In the genomic region with DNA sequence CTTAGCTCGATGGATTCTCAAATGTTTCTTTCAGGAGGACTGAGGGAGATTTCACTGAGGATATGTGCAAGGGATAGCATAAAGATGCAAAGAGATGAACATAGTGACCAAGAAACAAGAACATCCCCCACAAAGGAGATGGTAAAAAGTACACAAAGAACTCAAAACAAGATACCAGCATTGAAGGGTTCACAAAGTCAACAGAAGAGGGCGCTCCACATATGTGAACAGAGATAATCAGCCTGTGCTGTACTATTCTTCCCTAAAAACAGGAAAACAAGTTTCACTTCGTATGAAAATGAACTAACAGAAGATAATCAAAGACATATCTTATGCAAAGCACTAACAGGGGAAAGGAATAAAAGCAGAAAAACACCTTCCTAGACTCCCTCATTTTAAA, we compare ENCODE assay signal across 10 mouse cellular contexts. TPM values are rescaled to one million over a fixed set of nuclear protein-coding genes. Genes with fewer than 3 reads are reported as not detected.
DNase-seq lines count a peak whose midpoint lies in the region; ATAC-seq and TF ChIP-seq lines count a peak whose summit lies in the region.
"Had no signal": no experiment of that assay in that cellular context is flagged by ENCODE, and none has a peak within 500 bp of the region (broad histone marks: within the 10 kb centered on the region; RNA-seq: fewer than 3 reads in every experiment).

No protein-coding gene starts in this region.

- no peaks in the 10 kb centered on the region for H3K9me3 ChIP-seq in heart, postnatal 0 days (replicated peaks; ENCODE audit: control insufficient read depth, low read length)
- no peaks in the 10 kb centered on the region for H3K9me3 ChIP-seq in heart, embryonic 11.5 days (replicated peaks; ENCODE audit: control insufficient read depth, low read length)
- H3K9me3 ChIP-seq in liver, postnatal 0 days (ENCODE audit: low read length), result no peaks in the 10 kb centered on the region

- 19% methylated on average over 3 of the region's 3 CpGs for WGBS in heart, postnatal 0 days
- WGBS in heart, embryonic 11.5 days (ENCODE audit: insufficient replicate concordance), result 16% methylated on average over 3 of the region's 3 CpGs
- WGBS in liver, postnatal 0 days (ENCODE audit: insufficient replicate concordance), result 35% methylated on average over 3 of the region's 3 CpGs
- WGBS in thymus, adult 2 months, result 25% methylated on average over 3 of the region's 3 CpGs

- no peak for TF ChIP-seq EP300 in heart, postnatal 0 days (IDR thresholded peaks at IDR 0.05; ENCODE audit: low read depth)
- no peak for TF ChIP-seq EP300 in liver, postnatal 0 days (IDR thresholded peaks at IDR 0.05; ENCODE audit: low read depth)

- no peaks in the 10 kb centered on the region; the same call in 1 of the 2 replicates for H3K27me3 ChIP-seq in heart, postnatal 0 days (ENCODE audit: control insufficient read depth, insufficient read depth, low read length)
- no peaks in the 10 kb centered on the region; the same call in 1 of the 2 replicates for H3K27me3 ChIP-seq in heart, embryonic 11.5 days (ENCODE audit: control insufficient read depth, insufficient read depth, low read length)
- H3K27me3 ChIP-seq in liver, postnatal 0 days (ENCODE audit: insufficient read depth, low read length), result no peaks in the 10 kb centered on the region
- no peaks in the 10 kb centered on the region for H3K27me3 ChIP-seq in thymus, adult 2 months (ENCODE audit: control insufficient read depth, insufficient read depth, low read length)

- H3K4me2 ChIP-seq in heart, postnatal 0 days (ENCODE audit: low read depth, low read length), result no peak overlapping the region
- no peak overlapping the region for H3K4me2 ChIP-seq in heart, embryonic 11.5 days
- no peak overlapping the region for H3K4me2 ChIP-seq in liver, postnatal 0 days (ENCODE audit: low read depth, low read length)

- H3K4me1 ChIP-seq in heart, postnatal 0 days (ENCODE audit: control insufficient read depth, insufficient read depth), result no peaks in the 10 kb centered on the region
- H3K4me1 ChIP-seq in heart, embryonic 11.5 days (ENCODE audit: control insufficient read depth, insufficient read depth, low read length), result no peaks in the 10 kb centered on the region
- H3K4me1 ChIP-seq in liver, postnatal 0 days (ENCODE audit: insufficient read depth), result no peaks in the 10 kb centered on the region
- H3K4me1 ChIP-seq in thymus, adult 2 months (replicated peaks; ENCODE audit: control insufficient read depth, insufficient read depth, low read length), result no peaks in the 10 kb centered on the region

- peak; percentile 54 for TF ChIP-seq CTCF in heart, postnatal 0 days (IDR thresholded peaks at IDR 0.05; ENCODE audit: low read depth)
- TF ChIP-seq CTCF in liver, postnatal 0 days (IDR thresholded peaks at IDR 0.05; ENCODE audit: low read depth), result peak; percentile 65
- TF ChIP-seq CTCF in thymus, adult 2 months (IDR thresholded peaks at IDR 0.05; ENCODE audit: borderline replicate concordance, control insufficient read depth, extremely low read depth, insufficient read depth, low read length, poor library complexity), result no peak

- no peak for TF ChIP-seq POLR2A in thymus, adult 2 months (IDR thresholded peaks at IDR 0.05; ENCODE audit: control insufficient read depth, extremely low read depth, insufficient read depth, low read length, poor library complexity)

- peak; percentile 5 for DNase-seq in heart, postnatal 0 days (ENCODE audit: low spot score)
- peak; percentile 21 to 24 for DNase-seq in B cell, adult 2 months
- peak; percentile 39 for DNase-seq in R1 (ENCODE audit: low read depth, low spot score)
- peak; percentile 1 for DNase-seq in embryo, embryonic 9.5 days (ENCODE audit: extremely low spot score)
- peak; percentile 17 for DNase-seq in liver, postnatal 0 days
- peak; percentile 32 for DNase-seq in thymus, adult 2 months

- no peak overlapping the region for H3K4me3 ChIP-seq in heart, postnatal 0 days (ENCODE audit: low read depth, low read length)
- H3K4me3 ChIP-seq in heart, embryonic 11.5 days (ENCODE audit: low read depth, low read length), result no peak overlapping the region
- no peak overlapping the region for H3K4me3 ChIP-seq in liver, postnatal 0 days (ENCODE audit: low read depth, low read length)
- H3K4me3 ChIP-seq in thymus, adult 2 months (ENCODE audit: control insufficient read depth, insufficient read depth, low read length), result no peak overlapping the region

- ATAC-seq in heart, postnatal 0 days (ENCODE audit: insufficient read depth, low read depth), result no peak
- ATAC-seq in heart, embryonic 11.5 days (replicated peaks; ENCODE audit: insufficient number of reproducible peaks, low FRiP score, low TSS enrichment), result no peak
- no peak for ATAC-seq in liver, postnatal 0 days
- ATAC-seq in activated CD4-positive, CD25-positive, alpha-beta regulatory T cell, adult 4 months, result no peak

- H3K27ac ChIP-seq in heart, postnatal 0 days (ENCODE audit: low read depth), result no peak overlapping the region
- no peak overlapping the region for H3K27ac ChIP-seq in heart, embryonic 11.5 days (ENCODE audit: low read depth, low read length)
- H3K27ac ChIP-seq in liver, postnatal 0 days (ENCODE audit: low read depth), result no peak overlapping the region
- no peak overlapping the region for H3K27ac ChIP-seq in thymus, adult 2 months (ENCODE audit: control insufficient read depth, insufficient read depth, low read length)

- H3K9ac ChIP-seq in heart, postnatal 0 days (replicated peaks; ENCODE audit: low read depth, low read length), result no peak overlapping the region
- no peak overlapping the region for H3K9ac ChIP-seq in heart, embryonic 11.5 days (ENCODE audit: low read depth, low read length)
- H3K9ac ChIP-seq in liver, postnatal 0 days (replicated peaks), result no peak overlapping the region

- H3K36me3 ChIP-seq in heart, postnatal 0 days (replicated peaks; ENCODE audit: control insufficient read depth, insufficient read depth, low read length), result no peaks in the 10 kb centered on the region
- H3K36me3 ChIP-seq in heart, embryonic 11.5 days (ENCODE audit: control insufficient read depth, insufficient read depth, low read length), result no peaks in the 10 kb centered on the region
- no peaks in the 10 kb centered on the region for H3K36me3 ChIP-seq in liver, postnatal 0 days (replicated peaks; ENCODE audit: insufficient read depth, low read length)
- H3K36me3 ChIP-seq in thymus, adult 2 months (ENCODE audit: control insufficient read depth, insufficient read depth, low read length), result no peaks in the 10 kb centered on the region

RNA-seq across cellular contexts. Expression of a gene that starts 19.7 kb away (rescaled TPM):
- not detected in 2 replicates for total RNA-seq in heart, postnatal 0 days (2014; rRNA removed; ENCODE audit: low replicate concordance)
- not detected in 2 replicates for polyA plus RNA-seq in heart, postnatal 0 days (2015; fragmentation: Nextera tagmentation; extraction: Ambion mirVana)
- not detected in 2 replicates for polyA plus RNA-seq in heart, embryonic 11.5 days (2014; fragmentation: Nextera tagmentation; extraction: Ambion mirVana)
- not detected in 2 replicates for polyA plus RNA-seq in liver, postnatal 0 days (2015; fragmentation: Nextera tagmentation; extraction: Ambion mirVana)
- polyA plus RNA-seq in thymus, adult 2 months (2012; rRNA removed), result 0.05 TPM in 1 of 2 replicates, not detected in the other
- polyA plus RNA-seq in activated CD4-positive, CD25-positive, alpha-beta regulatory T cell, adult 4 months (2017; shearing (Covaris generic)), result not detected
- total RNA-seq: layer of hippocampus, postnatal 25 days had no signal
- polyA plus RNA-seq: cortical plate, adult 2 months had no signal

RNA-seq across cellular contexts. Expression of a gene that starts 19.7 kb away (rescaled TPM):
- not detected in 2 replicates for total RNA-seq in heart, postnatal 0 days (2014; rRNA removed; ENCODE audit: low replicate concordance)
- not detected in 2 replicates for polyA plus RNA-seq in heart, postnatal 0 days (2015; fragmentation: Nextera tagmentation; extraction: Ambion mirVana)
- polyA plus RNA-seq in heart, embryonic 11.5 days (2014; fragmentation: Nextera tagmentation; extraction: Ambion mirVana), result not detected in 2 replicates
- not detected in 2 replicates for polyA plus RNA-seq in liver, postnatal 0 days (2015; fragmentation: Nextera tagmentation; extraction: Ambion mirVana)
- polyA plus RNA-seq in thymus, adult 2 months (2012; rRNA removed), result 0.11 TPM in 1 of 2 replicates, not detected in the other
- polyA plus RNA-seq in activated CD4-positive, CD25-positive, alpha-beta regulatory T cell, adult 4 months (2017; shearing (Covaris generic)), result not detected
- total RNA-seq: layer of hippocampus, postnatal 25 days had no signal
- polyA plus RNA-seq: cortical plate, adult 2 months had no signal

RNA-seq across cellular contexts. Expression of a gene that starts 24.1 kb away (rescaled TPM):
- total RNA-seq in heart, postnatal 0 days (2014; rRNA removed; ENCODE audit: low replicate concordance), result not detected in 2 replicates
- polyA plus RNA-seq in heart, postnatal 0 days (2015; fragmentation: Nextera tagmentation; extraction: Ambion mirVana), result not detected in 2 replicates
- not detected in 2 replicates for polyA plus RNA-seq in heart, embryonic 11.5 days (2014; fragmentation: Nextera tagmentation; extraction: Ambion mirVana)
- not detected in 2 replicates for polyA plus RNA-seq in liver, postnatal 0 days (2015; fragmentation: Nextera tagmentation; extraction: Ambion mirVana)
- not detected in 2 replicates for polyA plus RNA-seq in thymus, adult 2 months (2012; rRNA removed)
- polyA plus RNA-seq in activated CD4-positive, CD25-positive, alpha-beta regulatory T cell, adult 4 months (2017; shearing (Covaris generic)), result not detected
- total RNA-seq: layer of hippocampus, postnatal 25 days had no signal
- polyA plus RNA-seq: cortical plate, adult 2 months had no signal

RNA-seq across cellular contexts. Expression of a gene that starts 29.9 kb away (rescaled TPM):
- 25.4 and 28.8 TPM in 2 replicates for total RNA-seq in heart, postnatal 0 days (2014; rRNA removed; ENCODE audit: low replicate concordance)
- polyA plus RNA-seq in heart, postnatal 0 days (2015; fragmentation: Nextera tagmentation; extraction: Ambion mirVana), result 3.2 and 3.3 TPM in 2 replicates
- polyA plus RNA-seq in heart, embryonic 11.5 days (2014; fragmentation: Nextera tagmentation; extraction: Ambion mirVana), result 12.3 and 14.4 TPM in 2 replicates
- polyA plus RNA-seq in liver, postnatal 0 days (2015; fragmentation: Nextera tagmentation; extraction: Ambion mirVana), result 1.7 and 1.8 TPM in 2 replicates
- 30.6 and 31.2 TPM in 2 replicates for polyA plus RNA-seq in thymus, adult 2 months (2012; rRNA removed)
- polyA plus RNA-seq in activated CD4-positive, CD25-positive, alpha-beta regulatory T cell, adult 4 months (2017; shearing (Covaris generic)), result 10 to 100 TPM; 11.0 to 11.6 TPM

RNA-seq across cellular contexts. Expression of a gene that starts 47.3 kb away (rescaled TPM):
- total RNA-seq in heart, postnatal 0 days (2014; rRNA removed; ENCODE audit: low replicate concordance), result not detected in 2 replicates
- not detected in 2 replicates for polyA plus RNA-seq in heart, postnatal 0 days (2015; fragmentation: Nextera tagmentation; extraction: Ambion mirVana)
- polyA plus RNA-seq in heart, embryonic 11.5 days (2014; fragmentation: Nextera tagmentation; extraction: Ambion mirVana), result not detected in 2 replicates
- polyA plus RNA-seq in liver, postnatal 0 days (2015; fragmentation: Nextera tagmentation; extraction: Ambion mirVana), result not detected in 2 replicates
- polyA plus RNA-seq in thymus, adult 2 months (2012; rRNA removed), result not detected in 2 replicates
- not detected for polyA plus RNA-seq in activated CD4-positive, CD25-positive, alpha-beta regulatory T cell, adult 4 months (2017; shearing (Covaris generic))
- polyA plus RNA-seq: cortical plate, adult 2 months had no signal
